Mouse (Mus musculus) thymus, postnatal 36 days (tissue): ENCODE results near the gene Tspan18.

Source experiments
- DNase-seq, 2 experiments: peaks; one replicate each; pipeline ENCODE4 v3.0.0; 2022; ENCODE audit warnings: mixed read lengths in 2 of 2

The Tspan18 gene

DNA sequence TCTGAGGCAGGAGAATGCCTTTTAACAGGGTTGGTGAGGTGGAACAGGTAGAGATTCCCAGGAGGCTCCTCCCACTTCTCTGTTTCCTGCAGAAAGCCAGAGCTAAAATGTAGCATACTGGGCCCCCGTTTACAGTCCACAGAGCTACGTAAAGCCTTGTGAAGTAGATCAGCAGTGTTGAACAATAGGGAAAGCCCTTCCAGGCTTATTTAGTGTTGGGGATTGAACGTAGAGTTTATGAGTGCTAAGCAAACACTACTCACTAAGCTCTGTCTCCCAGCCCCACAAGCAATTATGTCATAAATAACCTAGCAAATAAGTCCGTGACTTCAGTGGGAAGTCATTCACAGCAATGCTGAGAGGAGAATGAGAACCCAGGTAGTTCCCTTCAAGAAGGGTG, 76.7 kb downstream of the Tspan18 start:
- DNase-seq: no peak

DNA sequence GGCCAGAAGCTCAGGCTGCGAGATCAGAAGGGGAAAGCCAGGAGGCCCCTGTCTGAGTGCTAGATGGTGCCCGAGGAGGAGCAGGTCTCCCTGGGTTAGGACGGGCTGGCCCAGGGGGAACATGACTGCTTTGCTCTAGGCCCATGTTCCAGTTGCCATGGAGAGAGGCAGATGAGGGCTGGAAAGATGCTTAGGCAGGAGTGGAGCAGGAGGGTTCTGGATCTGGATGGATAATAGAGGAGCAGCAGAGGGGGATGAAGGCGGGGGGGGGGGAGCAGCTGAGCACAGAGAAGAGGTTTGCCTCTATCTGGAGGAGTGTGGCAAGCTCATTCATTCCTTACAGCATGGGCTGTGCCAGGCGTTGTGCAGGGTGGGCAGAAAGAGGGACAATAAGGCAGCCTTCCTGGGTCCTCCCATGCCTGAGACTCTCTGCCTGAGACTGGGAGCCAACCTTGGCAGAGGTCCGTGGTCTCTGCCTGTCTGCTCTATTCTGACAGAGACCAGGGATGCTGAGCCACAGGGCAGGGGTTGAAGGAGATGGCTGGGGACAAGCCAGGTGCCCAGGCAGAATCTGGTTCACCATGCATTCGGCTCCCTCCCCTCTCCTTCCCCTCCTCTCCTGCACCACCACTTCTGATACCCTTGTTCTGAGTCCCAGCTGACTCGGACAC, 77.4 kb downstream of the Tspan18 start:
- no peak for DNase-seq

DNA sequence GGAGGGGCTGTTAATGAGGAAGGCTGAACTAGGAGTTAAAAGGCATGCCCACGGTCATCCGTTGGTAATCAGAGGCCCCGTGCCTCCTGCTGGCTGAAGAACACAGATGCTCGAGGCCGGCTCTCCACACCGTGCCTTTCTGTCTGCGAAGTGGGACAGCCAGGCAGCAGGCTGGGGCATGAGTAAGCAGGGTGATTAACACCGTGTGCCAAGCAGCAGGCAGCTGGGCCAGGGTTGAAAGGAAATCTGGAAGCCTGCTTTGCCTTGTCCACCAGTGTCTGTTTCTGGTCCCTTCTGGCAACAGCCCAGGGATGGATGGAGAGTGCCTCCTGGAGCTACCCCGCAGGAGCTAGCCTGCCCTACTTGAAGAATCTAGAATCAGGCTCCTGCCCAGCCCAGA, 81.9 kb downstream of the Tspan18 start:
- no peak for DNase-seq

DNA sequence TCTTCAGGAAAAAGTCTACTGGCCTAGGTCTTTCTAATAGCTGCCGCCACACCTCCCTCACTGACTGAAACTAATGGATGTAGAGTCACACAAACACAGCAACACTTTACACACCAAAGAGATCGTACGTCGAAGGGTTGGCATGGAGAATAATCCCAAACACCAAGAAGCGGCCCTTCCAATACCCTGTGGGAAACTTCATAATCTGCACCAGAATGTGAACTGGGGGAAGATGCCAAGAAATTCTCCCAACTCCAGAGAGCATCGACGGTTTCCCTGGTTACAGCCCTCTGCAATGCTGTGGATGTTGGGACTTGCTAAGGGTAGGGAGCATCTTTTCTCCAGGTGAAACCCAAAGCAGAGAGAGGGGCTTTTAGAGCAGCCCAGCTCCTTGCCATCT, 83.7 kb downstream of the Tspan18 start:
- DNase-seq: no peak

DNA sequence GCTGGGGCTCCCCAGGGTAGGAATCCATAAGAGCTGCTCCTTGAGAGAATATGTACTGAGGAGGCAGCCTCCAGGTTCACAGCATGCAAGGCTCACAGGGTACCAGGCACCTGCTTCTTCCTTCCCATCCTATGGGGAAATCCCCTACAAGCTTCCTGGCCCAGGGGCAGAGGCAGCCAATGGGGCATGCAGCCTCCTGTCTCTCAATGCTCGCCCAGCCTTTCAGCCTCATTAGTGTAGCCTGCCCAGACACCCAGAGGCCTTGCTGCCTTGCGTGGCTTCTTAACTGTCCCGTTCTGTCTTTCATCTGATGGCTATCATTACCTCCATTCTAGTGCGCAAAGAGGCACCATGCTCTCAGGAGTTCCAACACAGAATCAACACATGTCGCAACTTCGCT, 85.2 kb downstream of the Tspan18 start:
- no peak for DNase-seq

DNA sequence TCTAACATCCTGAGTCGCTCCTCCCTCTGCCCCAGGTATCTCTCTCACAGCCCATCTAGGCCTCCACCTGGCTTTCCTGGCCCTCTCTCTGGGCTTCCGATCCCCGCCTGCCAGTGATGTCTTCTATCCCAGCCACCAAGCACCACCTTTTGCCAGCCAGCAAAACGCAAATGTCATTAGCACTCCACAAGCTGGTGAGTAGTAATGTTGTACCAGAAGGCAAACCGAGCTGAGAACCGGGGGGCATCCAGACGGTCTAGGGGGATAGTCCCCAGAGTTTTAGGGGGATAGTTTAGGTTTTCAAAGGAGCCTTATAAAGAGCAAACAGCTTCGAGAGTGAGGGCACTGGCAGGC, 90.2 kb downstream of the Tspan18 start:
- DNase-seq: no peak

DNA sequence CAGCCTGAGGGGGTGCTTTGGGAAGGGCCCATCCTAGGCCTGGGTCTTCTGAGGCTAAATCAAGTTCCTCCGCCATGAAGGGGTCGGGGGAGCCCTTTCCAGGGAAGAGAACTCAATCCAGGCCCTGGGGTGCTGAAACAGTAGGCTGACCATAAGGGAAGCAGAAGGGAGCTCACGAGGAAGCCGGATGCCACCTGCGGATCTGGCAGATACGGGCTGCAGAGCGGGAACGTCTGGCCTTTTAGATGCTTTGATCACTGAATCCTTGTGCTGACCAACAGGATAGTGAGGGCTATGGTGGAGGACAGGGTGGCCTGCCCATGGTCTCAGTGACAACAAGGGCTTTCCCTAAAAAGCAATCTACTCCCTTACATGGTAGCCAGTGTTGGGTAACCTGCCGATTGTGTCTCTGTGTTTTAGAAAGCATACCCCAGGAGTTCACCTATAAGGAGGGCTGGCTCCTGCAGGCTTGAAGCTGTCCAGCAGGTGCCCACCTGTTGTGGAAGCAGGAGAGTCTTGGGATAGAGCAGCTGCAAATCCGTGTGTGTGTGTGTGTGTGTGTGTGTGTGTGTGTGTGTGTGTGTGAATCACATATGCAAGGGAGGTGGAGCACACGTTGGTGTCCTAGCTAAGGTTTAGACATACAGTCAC, 90.7 kb downstream of the Tspan18 start:
- DNase-seq: no peak

DNA sequence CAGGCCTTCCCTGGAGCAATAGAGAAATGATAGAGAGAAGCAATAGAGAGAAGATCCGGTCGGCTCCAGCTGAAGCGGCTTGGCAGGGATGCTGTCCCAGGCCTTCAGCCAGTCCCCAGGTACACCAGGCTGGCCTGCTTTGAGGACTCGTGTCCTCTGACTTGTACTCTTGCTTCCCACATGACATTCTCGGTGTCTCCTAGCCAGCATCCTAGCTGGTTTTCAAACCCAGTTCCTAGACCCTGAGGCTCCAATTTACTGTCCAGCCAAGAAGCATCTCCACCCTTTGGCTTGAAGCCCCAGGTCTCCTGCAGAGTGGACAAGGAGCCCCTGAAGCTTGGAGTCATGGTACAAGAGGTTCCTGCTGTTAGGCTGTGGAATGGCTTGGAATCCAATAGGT, 92.1 kb downstream of the Tspan18 start:
- no peak for DNase-seq

DNA sequence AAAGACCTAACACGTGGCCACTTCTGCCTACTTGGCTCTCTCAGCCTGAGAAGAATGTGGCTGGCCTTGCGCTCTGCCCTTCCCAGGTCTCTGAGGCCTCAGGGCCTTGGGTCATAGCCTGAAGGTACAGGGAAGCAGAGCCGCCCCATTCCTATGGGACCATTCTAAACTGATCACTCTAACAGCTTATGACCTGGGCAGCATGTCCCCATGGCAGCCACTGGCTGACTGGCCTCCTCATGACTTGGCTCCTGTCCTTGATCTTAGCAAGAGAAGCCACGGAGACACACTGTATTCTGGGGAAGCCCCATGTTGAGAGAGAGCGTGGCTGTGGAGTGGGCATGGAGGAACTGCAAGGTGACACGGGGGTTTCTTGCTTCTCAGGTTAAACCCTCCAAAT, 95.4 kb downstream of the Tspan18 start:
- no peak for DNase-seq

DNA sequence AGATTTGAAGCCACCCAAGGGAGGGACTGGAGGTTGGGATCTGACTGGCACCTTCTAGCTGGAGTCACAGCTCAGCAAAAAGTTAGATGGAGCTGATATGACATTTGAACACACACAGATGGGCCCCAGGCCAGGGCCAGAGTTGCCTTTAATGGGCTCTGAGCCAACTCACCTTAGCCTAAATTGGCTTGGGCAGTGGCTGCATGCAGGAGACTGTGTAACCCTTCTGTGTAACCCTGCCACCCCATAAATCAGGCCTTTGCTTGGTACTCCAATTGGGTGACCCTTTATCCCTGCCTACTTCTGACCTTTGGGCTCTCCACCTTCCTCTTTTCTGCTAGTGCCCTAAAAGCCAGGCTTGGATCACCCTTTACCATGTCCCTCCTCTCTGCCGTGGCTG, 97.2 kb downstream of the Tspan18 start:
- no peak for DNase-seq

DNA sequence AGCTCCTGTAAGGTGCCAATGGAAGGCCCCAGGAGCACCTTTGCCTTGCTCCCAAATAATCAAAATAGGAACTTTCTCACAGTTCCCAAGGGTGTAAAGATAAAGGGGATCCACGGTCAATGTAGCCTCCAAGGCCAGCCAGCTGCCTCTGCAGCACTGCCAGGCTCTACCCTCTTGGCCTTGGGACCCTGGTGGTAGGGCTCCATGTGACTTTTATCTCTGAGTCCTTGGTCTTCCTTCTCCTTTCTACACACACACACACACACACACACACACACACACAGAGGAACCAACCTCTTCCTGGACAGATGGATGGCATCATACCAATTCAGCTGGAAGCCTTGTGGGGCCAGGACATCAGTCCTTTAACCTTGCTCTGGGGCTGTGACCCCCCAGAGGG, 102.2 kb downstream of the Tspan18 start:
- DNase-seq: no peak

DNA sequence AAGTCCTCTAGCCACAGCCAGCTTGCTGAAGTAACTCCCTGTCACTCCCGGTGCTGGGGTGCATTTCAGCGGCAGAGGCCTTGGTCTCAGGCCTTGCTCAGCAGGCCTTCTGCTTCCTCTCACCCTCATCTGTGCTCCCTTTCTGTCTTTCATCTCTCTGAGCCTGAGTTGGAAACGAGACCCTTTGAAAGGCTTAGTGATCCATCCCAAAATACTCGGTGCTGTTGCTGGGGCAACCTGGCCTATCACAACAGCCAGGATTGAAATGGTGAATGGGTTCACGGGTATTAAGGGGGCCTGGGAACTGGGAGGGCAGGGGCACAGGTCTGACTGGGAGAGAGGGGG, 105.9 kb downstream of the Tspan18 start:
- no peak for DNase-seq

DNA sequence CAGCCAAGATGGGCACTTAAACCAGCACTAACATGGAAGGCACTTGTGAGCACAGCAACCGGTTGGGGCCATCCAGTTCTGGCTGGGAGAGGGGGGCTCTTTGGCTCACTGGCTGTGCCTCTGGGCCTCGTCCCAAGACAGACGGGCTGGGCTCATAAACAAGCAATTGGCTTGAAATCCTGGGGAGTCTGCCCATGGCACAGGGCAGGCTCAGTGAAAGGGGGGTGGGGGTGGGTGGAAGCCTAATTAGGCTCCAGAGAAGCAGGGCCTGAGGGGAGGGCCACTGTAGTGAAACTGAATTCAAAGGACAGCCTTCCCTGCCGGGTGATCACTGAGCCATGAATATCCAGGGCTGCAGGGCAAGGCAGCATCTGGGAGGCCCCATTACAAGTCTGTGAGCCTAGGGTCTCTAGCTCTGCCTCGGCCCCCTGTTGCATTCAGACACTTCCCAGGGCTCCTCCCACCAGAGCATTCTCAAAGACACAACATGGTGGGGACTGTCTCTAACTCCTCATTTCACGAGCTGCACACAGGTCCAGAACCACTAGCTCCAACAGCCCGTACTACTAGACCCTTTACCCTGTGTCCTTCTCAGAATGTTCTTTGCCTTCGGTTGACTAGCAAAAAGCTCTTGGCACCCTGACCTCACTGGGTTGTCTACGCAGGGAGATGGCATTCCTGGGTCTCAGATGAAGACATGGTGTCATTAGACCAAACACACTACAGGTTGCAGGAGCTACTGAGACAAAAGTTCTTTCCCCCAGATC, 106.4 kb downstream of the Tspan18 start:
- DNase-seq: no peak

DNA sequence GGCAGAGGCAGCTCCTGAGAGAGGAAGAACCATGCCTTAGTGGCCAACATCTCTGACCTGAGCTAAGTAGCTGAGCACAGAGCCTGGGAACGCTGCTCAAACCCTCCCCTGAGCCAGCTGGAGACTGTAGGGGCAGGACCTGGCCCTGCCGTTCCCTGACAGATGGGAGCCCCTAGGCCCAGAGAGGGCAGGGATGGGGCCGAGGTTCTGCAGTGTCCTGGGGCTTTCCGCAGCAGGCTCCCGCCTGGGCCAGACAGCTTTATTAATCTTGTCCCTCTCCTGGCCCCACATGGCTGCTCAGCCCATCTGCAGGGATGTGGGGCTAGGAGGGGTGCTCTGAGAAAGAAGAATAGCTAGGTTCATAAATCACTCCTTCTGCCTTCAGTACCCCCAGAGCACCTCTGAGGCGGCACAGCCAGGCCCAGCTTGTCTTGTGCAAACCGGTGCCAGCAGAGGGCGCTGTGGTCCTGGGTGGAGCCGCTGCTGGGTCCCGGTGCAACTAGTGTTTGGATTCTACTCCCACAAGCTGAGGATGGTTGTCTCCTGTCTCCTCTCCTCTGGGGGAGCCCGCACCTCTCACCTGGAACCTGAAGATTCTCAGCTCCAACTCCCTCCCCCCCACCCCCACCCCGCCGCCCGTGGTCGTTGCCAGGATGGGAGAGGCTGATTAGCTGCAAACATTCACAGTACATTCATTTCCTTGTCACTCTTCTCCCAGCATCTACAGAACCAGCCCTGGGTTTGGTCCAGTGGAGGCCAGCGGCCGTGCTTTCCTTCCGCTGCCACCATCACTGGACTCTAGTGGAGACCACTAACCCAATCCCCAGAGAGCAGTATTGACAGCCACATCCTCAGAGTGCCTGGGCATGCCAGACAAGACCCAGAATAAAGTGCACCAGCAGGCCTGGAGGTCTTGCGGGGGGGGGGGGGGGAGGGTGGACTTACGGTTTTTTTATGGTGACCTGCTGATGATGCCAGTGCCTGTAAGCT, 107.4 kb downstream of the Tspan18 start:
- DNase-seq: peak; percentile 65 to 68

DNA sequence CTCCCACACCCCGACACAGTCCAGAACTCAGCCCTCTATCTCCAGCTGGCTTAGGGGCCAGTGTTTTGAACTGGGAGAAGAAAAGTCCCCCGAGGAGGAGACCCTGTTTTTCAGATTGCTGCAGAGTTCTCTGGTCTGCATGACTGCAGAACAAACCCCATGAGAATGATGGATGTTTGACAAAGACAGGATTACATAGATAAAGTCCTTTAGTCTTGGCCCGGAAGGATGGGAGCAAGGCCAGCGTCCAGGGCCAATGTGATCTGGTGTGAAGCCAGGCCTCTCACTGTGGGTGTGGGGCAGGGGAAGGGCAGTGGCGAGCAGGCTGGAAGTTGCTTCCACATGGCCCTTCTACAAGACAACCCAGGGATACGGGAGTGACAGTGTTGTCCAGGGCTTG, 110.8 kb downstream of the Tspan18 start:
- no peak for DNase-seq

DNA sequence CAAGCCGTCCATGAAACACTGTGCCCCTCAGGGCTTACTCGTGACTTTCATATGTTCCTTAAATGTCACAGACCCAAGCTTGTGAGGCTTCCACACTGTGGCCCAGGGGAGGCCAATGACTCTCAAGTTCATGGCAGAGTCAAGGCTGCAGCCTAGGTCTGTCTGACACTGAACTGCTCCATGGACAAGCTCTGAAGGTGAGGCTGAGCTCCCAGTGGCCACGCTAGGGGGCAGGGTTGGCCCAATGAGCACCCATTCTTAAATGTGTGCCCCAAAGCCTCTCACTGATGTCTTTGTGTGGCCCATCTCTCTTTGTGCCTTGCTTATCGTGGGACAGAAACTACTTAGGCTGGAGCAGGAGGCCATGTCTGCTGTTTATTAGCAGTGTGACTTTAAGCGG, 113.9 kb downstream of the Tspan18 start:
- no peak for DNase-seq

DNA sequence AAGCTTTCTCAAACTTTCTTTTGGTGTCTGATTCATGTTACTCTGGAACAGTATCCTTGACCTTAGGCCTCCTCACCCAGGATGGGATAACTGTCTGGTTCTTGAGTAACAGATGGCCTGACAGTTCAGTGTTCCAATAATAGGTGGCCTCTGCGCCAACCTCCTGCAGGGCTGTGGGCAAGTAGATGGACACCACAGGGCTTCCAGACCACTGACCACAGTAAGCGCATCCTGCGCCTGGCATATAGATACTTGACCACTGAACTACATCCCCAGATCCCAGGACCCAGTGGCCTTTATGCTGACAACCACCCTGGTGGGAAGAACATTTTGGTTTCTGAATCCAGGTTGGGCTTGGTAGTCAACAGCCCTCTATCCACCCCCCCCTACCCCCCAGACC, 114.7 kb downstream of the Tspan18 start:
- no peak for DNase-seq

DNA sequence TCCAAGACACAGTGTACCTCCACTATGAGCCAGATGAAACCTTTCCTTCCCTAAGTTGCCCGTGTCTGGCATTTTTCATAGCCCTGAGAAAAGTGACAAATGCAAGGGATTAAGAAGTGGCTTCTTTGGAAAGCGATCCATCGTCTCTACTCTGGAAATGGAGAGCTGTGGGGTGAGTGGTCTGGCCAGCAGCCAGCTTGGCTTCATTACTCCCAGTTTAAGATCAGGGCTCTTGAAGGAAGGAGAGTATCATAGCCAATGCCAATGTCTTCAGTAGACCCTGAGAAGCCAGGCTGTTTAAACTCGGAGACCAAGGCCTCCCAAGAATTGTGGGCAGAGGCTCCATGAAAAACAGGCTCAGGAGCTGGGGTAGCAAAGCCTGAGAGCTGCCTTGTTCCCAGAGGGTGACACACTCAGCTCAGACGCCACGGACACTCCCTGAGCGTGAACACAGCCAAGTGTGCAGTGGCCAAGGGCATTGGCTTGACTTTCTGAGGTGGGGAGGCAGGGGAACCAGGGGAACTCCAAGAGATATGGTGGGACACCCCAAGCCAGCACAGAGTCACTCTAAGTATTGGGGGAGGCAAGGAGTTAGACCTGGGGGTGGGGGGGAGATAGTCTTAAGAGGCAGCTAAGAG, 115.8 kb downstream of the Tspan18 start:
- no peak for DNase-seq

DNA sequence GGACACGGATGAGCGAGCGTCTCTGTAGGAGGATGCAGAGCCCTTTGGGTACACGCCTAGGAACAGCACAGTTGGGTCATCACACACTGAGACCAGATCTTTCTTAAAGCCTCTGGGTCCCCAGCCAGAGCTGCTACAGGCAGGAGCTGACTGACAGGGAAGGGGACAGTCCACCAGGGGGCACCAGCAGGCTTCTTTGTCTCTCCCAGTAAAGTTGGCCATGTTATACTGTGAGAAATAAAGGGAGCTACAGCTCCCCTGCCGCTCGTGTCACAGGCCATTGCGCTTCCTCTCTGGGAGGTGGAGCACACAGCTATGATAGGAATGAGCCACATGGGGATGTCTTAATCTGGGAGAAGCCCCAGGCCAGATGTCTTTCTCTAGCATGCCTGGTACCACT, 117.3 kb downstream of the Tspan18 start:
- DNase-seq: peak; percentile 78 to 83

DNA sequence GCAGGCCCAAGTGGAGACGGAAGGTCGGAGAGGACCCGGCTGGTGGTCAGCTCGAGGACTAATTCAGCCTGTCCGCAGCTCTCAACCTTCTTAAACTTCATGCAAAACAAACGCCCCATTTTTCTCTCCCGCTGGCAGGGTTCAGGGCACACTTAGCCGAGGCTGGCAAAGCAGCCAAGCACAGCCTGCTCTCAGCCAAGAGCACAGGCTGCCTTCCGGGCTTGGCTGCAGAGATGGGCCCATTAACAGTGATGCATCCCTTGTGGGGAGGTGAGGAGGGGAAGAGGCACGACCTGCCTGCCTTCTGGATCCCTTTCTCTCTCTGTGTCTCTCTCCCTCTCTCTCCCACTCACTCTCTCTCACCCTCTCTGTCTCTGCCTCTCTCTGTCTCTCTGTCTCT, 118.5 kb downstream of the Tspan18 start:
- no peak for DNase-seq

DNA sequence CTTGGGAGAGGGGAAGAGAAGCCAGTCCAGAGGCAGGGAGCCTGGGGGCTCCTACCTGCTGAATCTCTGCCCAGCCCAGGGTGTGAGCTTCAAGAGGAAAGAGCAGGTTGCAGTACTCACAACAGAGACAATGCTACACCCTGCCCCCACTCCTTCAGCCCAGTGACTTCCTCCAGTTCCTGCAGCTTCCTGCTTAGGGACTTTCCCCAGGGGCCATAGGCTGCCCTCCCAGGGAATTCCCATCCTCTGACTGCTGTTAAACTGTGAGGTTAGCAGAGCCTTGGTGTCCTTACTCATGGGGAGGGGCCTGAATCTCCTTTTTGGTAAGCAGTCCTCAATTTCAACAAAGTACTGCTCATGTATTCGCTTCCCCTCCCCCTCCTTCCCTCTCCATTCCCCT, 120.1 kb downstream of the Tspan18 start:
- DNase-seq: peak; percentile 19 to 43

DNA sequence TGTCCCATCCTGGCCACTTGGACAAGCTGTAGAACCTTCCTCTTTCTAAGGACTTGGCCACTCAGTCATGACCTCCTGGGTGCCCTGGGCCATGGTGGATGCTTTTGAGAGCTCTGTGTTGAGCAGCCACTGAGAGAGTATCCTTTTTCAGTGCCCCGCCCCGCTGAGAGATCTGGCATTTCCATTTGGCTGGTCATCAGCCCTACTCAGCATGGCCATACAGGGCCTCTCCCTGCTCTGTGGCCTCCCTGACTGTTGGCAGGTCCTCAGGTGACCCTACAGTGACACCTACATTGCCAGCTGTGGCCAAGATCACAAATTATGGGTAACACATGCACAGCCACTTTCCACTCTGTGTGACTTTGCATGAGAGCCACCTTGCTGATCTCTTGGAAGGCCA, 121.4 kb downstream of the Tspan18 start:
- DNase-seq: no peak

DNA sequence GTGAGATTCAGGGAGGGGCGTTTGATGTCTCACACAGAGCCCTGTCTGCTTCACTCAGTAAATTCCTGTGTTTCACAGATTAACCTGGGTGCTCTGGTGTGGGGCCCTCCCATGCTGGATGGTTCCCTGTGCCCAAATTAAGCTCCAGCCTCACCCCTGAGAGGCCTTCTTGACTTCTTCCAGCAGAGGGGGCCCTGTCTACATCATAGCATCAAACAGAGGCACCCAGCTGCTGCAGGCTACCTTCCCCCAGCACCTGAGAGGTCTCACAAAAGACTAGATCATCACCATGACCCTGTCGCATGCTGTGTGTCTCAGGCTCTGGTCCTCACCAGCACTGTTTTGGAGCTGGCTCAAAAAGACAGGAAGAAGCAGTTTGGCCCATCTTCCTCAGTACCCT, 121.9 kb downstream of the Tspan18 start:
- peak in 1 of 2 experiments; percentile 11 for DNase-seq
